Mouse (Mus musculus): ENCODE results near the gene Ak3. TPM values are rescaled to one million over a fixed set of nuclear protein-coding genes. Genes with fewer than 3 reads are reported as not detected.
A peak's percentile ranks its signal among the peaks of the same experiment; 100 is the strongest.

The Ak3 gene
- polyA plus RNA-seq, 2 experiments = 33.9 to 83.9 TPM

DNA sequence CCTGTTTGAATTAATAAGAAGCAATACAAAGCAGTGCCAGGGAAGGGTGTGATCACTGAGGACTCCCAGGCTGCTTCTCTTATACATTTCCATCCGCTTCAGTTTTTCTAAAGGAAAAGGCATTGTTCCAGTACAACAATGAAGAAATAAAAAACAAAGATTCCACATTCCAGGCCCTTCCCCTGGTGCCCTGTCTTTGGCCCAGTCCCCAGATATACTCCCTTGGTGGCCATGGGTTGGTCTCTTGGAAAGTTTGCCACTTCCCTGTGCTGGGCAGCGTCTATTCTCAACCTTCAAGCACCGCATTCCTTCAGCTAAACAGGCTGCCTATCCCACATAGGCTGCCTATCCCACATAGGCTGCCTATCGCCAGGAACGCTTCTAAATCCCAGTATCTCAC is 10.7 kb downstream of the Ak3 start:
- no peaks in the 10 kb centered on the region for H3K9me3 ChIP-seq (ENCODE audit: control insufficient read depth, low read length)
- H3K4me2 ChIP-seq (replicated peaks; ENCODE audit: low read depth, low read length, severe bottlenecking) = no peak overlapping the region
- H3K27me3 ChIP-seq (ENCODE audit: control insufficient read depth, insufficient read depth, low read length) = no peaks in the 10 kb centered on the region
- DNase-seq (ENCODE audit: low spot score) (no peak), ATAC-seq (ENCODE audit: low FRiP score, low read depth) (no peak)
- peaks cover 13% of the 10 kb centered on the region for H3K36me3 ChIP-seq (ENCODE audit: control insufficient read depth, insufficient read depth, low read length)
- H3K4me1 ChIP-seq (ENCODE audit: control insufficient read depth, insufficient read depth, low read length) = no peaks in the 10 kb centered on the region
- no peak overlapping the region for H3K27ac ChIP-seq (replicated peaks; ENCODE audit: low read depth, low read length)
- WGBS = 93% methylated on average over 5 of the region's 5 CpGs
- no peak overlapping the region for H3K4me3 ChIP-seq (replicated peaks; ENCODE audit: low read length)
- TF ChIP-seq POLR2A (IDR thresholded peaks at IDR 0.05; ENCODE audit: borderline replicate concordance, extremely low read depth, insufficient read depth, insufficient read length) = no peak
- H3K9ac ChIP-seq (ENCODE audit: low read depth, low read length, severe bottlenecking) = no peak overlapping the region

GRCm38 (mm10) chr19:29032662-29033061 is 15.1 kb downstream of the Ak3 start:
- Histone ChIP-seq H3K4me3 (replicated peaks; ENCODE audit: low read length) (no peak overlapping the region), H3K27me3 (ENCODE audit: control insufficient read depth, insufficient read depth, low read length) (no peaks in the 10 kb centered on the region), H3K4me2 (replicated peaks; ENCODE audit: low read depth, low read length, severe bottlenecking) (no peak overlapping the region), H3K27ac (replicated peaks; ENCODE audit: low read depth, low read length) (no peak overlapping the region), H3K9ac (ENCODE audit: low read depth, low read length, severe bottlenecking) (no peak overlapping the region), H3K9me3 (ENCODE audit: control insufficient read depth, low read length) (no peaks in the 10 kb centered on the region), H3K36me3 (ENCODE audit: control insufficient read depth, insufficient read depth, low read length) (peaks cover 22% of the 10 kb centered on the region), H3K4me1 (ENCODE audit: control insufficient read depth, insufficient read depth, low read length) (no peaks in the 10 kb centered on the region)
- no peak for TF ChIP-seq POLR2A (IDR thresholded peaks at IDR 0.05; ENCODE audit: borderline replicate concordance, extremely low read depth, insufficient read depth, insufficient read length)
- no peak for DNase-seq (ENCODE audit: low spot score)
- no peak for ATAC-seq (ENCODE audit: low FRiP score, low read depth)

- 93% methylated on average over 3 of the region's 3 CpGs for WGBS
- Histone ChIP-seq H3K4me1 (ENCODE audit: control insufficient read depth, insufficient read depth, low read length) (no peaks in the 10 kb centered on the region), H3K36me3 (ENCODE audit: control insufficient read depth, insufficient read depth, low read length) (peaks cover 14% of the 10 kb centered on the region)
Observed at GRCm38 (mm10) chr19:29031788-29032187, 16.0 kb downstream of the Ak3 start.

GRCm38 (mm10) chr19:29024391-29024947 is 23.3 kb downstream of the Ak3 start:
- Histone ChIP-seq H3K4me1 (ENCODE audit: control insufficient read depth, insufficient read depth, low read length) (no peaks in the 10 kb centered on the region), H3K4me2 (replicated peaks; ENCODE audit: low read depth, low read length, severe bottlenecking) (no peak overlapping the region), H3K27ac (replicated peaks; ENCODE audit: low read depth, low read length) (no peak overlapping the region), H3K9ac (ENCODE audit: low read depth, low read length, severe bottlenecking) (no peak overlapping the region), H3K27me3 (ENCODE audit: control insufficient read depth, insufficient read depth, low read length) (no peaks in the 10 kb centered on the region), H3K9me3 (ENCODE audit: control insufficient read depth, low read length) (no peaks in the 10 kb centered on the region), H3K36me3 (ENCODE audit: control insufficient read depth, insufficient read depth, low read length) (peaks cover 70% of the 10 kb centered on the region), H3K4me3 (replicated peaks; ENCODE audit: low read length) (no peak overlapping the region)
- WGBS = 89% methylated on average over 11 of the region's 11 CpGs
- DNase-seq (ENCODE audit: low spot score) (peak; percentile 12), ATAC-seq (ENCODE audit: low FRiP score, low read depth) (no peak)
- TF ChIP-seq POLR2A (IDR thresholded peaks at IDR 0.05; ENCODE audit: borderline replicate concordance, extremely low read depth, insufficient read depth, insufficient read length) = no peak

More at GRCm38 (mm10) chr19:29031788-29032187, 16.0 kb downstream of the Ak3 start:
- DNase-seq (ENCODE audit: low spot score) (no peak), ATAC-seq (ENCODE audit: low FRiP score, low read depth) (no peak)
- no peaks in the 10 kb centered on the region for H3K27me3 ChIP-seq (ENCODE audit: control insufficient read depth, insufficient read depth, low read length)
- H3K4me2 ChIP-seq (replicated peaks; ENCODE audit: low read depth, low read length, severe bottlenecking) = no peak overlapping the region
- H3K9me3 ChIP-seq (ENCODE audit: control insufficient read depth, low read length) = no peaks in the 10 kb centered on the region
- no peak overlapping the region for H3K27ac ChIP-seq (replicated peaks; ENCODE audit: low read depth, low read length)
- H3K9ac ChIP-seq (ENCODE audit: low read depth, low read length, severe bottlenecking) = no peak overlapping the region
- TF ChIP-seq POLR2A (IDR thresholded peaks at IDR 0.05; ENCODE audit: borderline replicate concordance, extremely low read depth, insufficient read depth, insufficient read length) = no peak
- H3K4me3 ChIP-seq (replicated peaks; ENCODE audit: low read length) = no peak overlapping the region

DNA sequence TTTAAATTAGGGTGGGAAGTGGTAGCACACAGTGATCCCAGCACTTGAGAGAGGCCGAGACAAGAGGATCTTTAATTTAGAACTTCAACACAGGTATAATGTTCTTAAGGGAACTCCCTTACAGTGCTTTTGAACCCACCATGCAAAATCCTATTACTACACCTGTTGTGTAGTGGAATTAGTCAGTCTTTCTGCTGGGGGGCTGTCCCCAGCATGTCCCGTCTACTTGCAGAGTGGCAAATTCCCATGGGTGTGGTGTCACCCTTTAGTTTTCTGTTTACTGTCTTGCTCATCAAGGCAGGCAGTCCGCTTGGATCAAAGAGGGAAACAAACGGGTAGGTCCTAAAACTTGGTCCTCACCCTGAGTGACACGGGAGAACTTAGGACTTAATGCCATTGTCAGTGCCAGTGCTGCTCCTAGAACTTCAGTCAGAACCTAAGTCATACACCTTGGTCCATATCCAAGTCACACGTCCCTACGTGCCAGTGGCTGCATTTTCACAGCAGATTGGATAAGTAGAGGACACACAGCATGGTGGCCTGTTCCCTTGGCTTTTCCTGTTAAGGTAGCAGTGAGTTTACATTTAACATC is 25.9 kb downstream of the Ak3 start:
- no peak overlapping the region for H3K9ac ChIP-seq (ENCODE audit: low read depth, low read length, severe bottlenecking)
- H3K27ac ChIP-seq (replicated peaks; ENCODE audit: low read depth, low read length) = no peak overlapping the region
- TF ChIP-seq POLR2A (IDR thresholded peaks at IDR 0.05; ENCODE audit: borderline replicate concordance, extremely low read depth, insufficient read depth, insufficient read length) = no peak
- DNase-seq (ENCODE audit: low spot score) (no peak), ATAC-seq (ENCODE audit: low FRiP score, low read depth) (no peak)
- H3K27me3 ChIP-seq (ENCODE audit: control insufficient read depth, insufficient read depth, low read length) = no peaks in the 10 kb centered on the region
- no peak overlapping the region for H3K4me3 ChIP-seq (replicated peaks; ENCODE audit: low read length)
- 92% methylated on average over 7 of the region's 7 CpGs for WGBS
- no peak overlapping the region for H3K4me2 ChIP-seq (replicated peaks; ENCODE audit: low read depth, low read length, severe bottlenecking)
- H3K9me3 ChIP-seq (ENCODE audit: control insufficient read depth, low read length) = no peaks in the 10 kb centered on the region
- H3K36me3 ChIP-seq (ENCODE audit: control insufficient read depth, insufficient read depth, low read length) = peaks cover 88% of the 10 kb centered on the region
- no peaks in the 10 kb centered on the region for H3K4me1 ChIP-seq (ENCODE audit: control insufficient read depth, insufficient read depth, low read length)

All from limb, embryonic 14.5 days (tissue).